Mouse (Mus musculus): ENCODE data around the gene Gm13279. TPM values are rescaled to one million over a fixed set of nuclear protein-coding genes. Genes with fewer than 3 reads are reported as not detected.
A peak's percentile ranks its signal among the peaks of the same experiment; 100 is the strongest.
"Not testable (repeated sequence)": the region's sequence is repeated elsewhere in the genome, so short reads cannot be mapped to it uniquely, and the experiment has no call there.

Gene Gm13279
- polyA plus RNA-seq, 1 experiment from 2014 or later: not detected

- peak; percentile 53 for TF ChIP-seq CTCF (IDR thresholded peaks at IDR 0.05; ENCODE audit: low read depth)
- not testable (repeated sequence) for H3K9ac ChIP-seq (ENCODE audit: low read depth, low read length); H3K27ac ChIP-seq (ENCODE audit: low read depth, low read length); H3K4me3 ChIP-seq (ENCODE audit: low read depth, low read length); H3K27me3 ChIP-seq (replicated peaks; ENCODE audit: control insufficient read depth, insufficient read depth, low read length); H3K36me3 ChIP-seq (ENCODE audit: control insufficient read depth, insufficient read depth); H3K4me2 ChIP-seq (replicated peaks; ENCODE audit: low read depth); ATAC-seq; H3K4me1 ChIP-seq (replicated peaks; ENCODE audit: control insufficient read depth, insufficient read depth, low read length); H3K9me3 ChIP-seq (ENCODE audit: control insufficient read depth)
- WGBS: no CpG with 5 or more reads among the region's 34 CpGs
Measured at GRCm38 (mm10) chr4:88805761-88806160, 8.6 kb downstream of the Gm13279 start.

- WGBS: 52% methylated on average over 3 of the region's 3 CpGs
- H3K9me3 ChIP-seq (ENCODE audit: control insufficient read depth): no peaks in the 10 kb centered on the region
- no peaks in the 10 kb centered on the region for H3K4me1 ChIP-seq (replicated peaks; ENCODE audit: control insufficient read depth, insufficient read depth, low read length)
- ATAC-seq: no peak
- H3K36me3 ChIP-seq (ENCODE audit: control insufficient read depth, insufficient read depth): no peaks in the 10 kb centered on the region
- no peak within 1 kb of the TSS for H3K9ac ChIP-seq (ENCODE audit: low read depth, low read length)
- H3K27ac ChIP-seq (ENCODE audit: low read depth, low read length): no peak within 1 kb of the TSS
- H3K27me3 ChIP-seq (replicated peaks; ENCODE audit: control insufficient read depth, insufficient read depth, low read length): no peaks in the 10 kb centered on the region
- H3K4me2 ChIP-seq (replicated peaks; ENCODE audit: low read depth): no peak within 1 kb of the TSS
- TF ChIP-seq CTCF (IDR thresholded peaks at IDR 0.05; ENCODE audit: low read depth): no peak
- no peak within 1 kb of the TSS for H3K4me3 ChIP-seq (ENCODE audit: low read depth, low read length)
Measured at GRCm38 (mm10) chr4:88815928-88816327, 18.7 kb downstream of the Gm13279 start, which contains the start of gene Ifna7. Ifna7 (plus strand) TSS chr4:88816228.

DNA sequence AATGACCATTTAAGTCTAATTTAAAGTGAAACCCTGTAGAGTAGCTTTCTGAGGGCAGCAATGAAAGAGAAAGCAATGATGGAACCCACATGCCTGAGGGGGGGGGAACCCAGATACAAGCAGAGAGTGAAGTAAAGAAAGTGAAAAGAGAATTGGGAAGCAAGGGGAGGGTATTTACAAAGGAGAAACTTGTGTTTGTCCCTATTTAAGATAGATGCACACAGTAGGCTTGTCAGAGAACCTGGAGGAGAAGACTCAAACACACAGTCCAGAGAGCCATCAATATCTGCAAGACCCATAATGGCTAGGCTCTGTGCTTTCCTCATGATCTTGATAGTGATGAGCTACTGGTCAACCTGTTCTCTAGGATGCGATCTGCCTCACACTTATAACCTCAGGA is 22.5 kb downstream of the Gm13279 start, which contains the start of gene Ifna11:
Gene Ifna11 (plus strand): TSS at position 301 of the 400 bp plus-strand sequence.
- TF ChIP-seq CTCF (IDR thresholded peaks at IDR 0.05; ENCODE audit: low read depth): no peak
- Histone ChIP-seq H3K9ac (ENCODE audit: low read depth, low read length) (no peak within 1 kb of the TSS), H3K4me2 (replicated peaks; ENCODE audit: low read depth) (no peak within 1 kb of the TSS), H3K4me3 (ENCODE audit: low read depth, low read length) (no peak within 1 kb of the TSS), H3K36me3 (ENCODE audit: control insufficient read depth, insufficient read depth) (no peaks in the 10 kb centered on the region), H3K27me3 (replicated peaks; ENCODE audit: control insufficient read depth, insufficient read depth, low read length) (no peaks in the 10 kb centered on the region), H3K27ac (ENCODE audit: low read depth, low read length) (no peak within 1 kb of the TSS), H3K9me3 (ENCODE audit: control insufficient read depth) (no peaks in the 10 kb centered on the region), H3K4me1 (replicated peaks; ENCODE audit: control insufficient read depth, insufficient read depth, low read length) (no peaks in the 10 kb centered on the region)
- no peak for ATAC-seq
- WGBS: 70% methylated on average over 1 of the region's 1 CpGs

- H3K4me3 ChIP-seq (ENCODE audit: low read depth, low read length): no peak overlapping the region
- no peak overlapping the region for H3K4me2 ChIP-seq (replicated peaks; ENCODE audit: low read depth)
- ATAC-seq: no peak
- no peak overlapping the region for H3K9ac ChIP-seq (ENCODE audit: low read depth, low read length)
- H3K27ac ChIP-seq (ENCODE audit: low read depth, low read length): no peak overlapping the region
- TF ChIP-seq CTCF (IDR thresholded peaks at IDR 0.05; ENCODE audit: low read depth): peak; percentile 62
- H3K4me1 ChIP-seq (replicated peaks; ENCODE audit: control insufficient read depth, insufficient read depth, low read length): no peaks in the 10 kb centered on the region
- WGBS: 24% methylated on average over 4 of the region's 4 CpGs
- H3K9me3 ChIP-seq (ENCODE audit: control insufficient read depth): no peaks in the 10 kb centered on the region
- H3K27me3 ChIP-seq (replicated peaks; ENCODE audit: control insufficient read depth, insufficient read depth, low read length): no peaks in the 10 kb centered on the region
- no peaks in the 10 kb centered on the region for H3K36me3 ChIP-seq (ENCODE audit: control insufficient read depth, insufficient read depth)
Measured at GRCm38 (mm10) chr4:88822995-88823394, 25.8 kb downstream of the Gm13279 start.

DNA sequence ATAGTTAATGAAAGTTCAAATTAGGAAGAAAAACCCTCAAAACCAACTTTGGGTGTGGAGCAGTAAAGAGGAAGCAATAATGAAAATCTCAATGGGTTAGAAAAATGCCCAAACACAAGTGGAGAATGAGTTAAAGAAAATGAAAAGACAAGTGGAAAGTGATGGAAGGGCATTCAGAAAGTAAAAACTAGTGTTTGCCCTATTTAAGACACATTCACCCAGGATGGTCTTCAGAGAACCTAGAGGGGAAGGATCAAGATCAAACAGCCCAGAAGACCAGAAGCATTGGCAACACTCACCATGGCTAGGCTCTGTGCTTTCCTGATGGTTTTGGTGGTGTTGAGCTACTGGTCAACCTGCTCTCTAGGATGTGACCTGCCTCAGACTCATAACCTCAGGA is 29.9 kb downstream of the Gm13279 start, which contains the start of gene Ifna6:
Gene Ifna6 (plus strand): TSS at position 301 of the 400 bp plus-strand sequence.
- not testable (repeated sequence) for H3K4me2 ChIP-seq (replicated peaks; ENCODE audit: low read depth); H3K4me3 ChIP-seq (ENCODE audit: low read depth, low read length); H3K9ac ChIP-seq (ENCODE audit: low read depth, low read length); H3K4me1 ChIP-seq (replicated peaks; ENCODE audit: control insufficient read depth, insufficient read depth, low read length); H3K9me3 ChIP-seq (ENCODE audit: control insufficient read depth); ATAC-seq; H3K36me3 ChIP-seq (ENCODE audit: control insufficient read depth, insufficient read depth); H3K27me3 ChIP-seq (replicated peaks; ENCODE audit: control insufficient read depth, insufficient read depth, low read length); H3K27ac ChIP-seq (ENCODE audit: low read depth, low read length)

DNA sequence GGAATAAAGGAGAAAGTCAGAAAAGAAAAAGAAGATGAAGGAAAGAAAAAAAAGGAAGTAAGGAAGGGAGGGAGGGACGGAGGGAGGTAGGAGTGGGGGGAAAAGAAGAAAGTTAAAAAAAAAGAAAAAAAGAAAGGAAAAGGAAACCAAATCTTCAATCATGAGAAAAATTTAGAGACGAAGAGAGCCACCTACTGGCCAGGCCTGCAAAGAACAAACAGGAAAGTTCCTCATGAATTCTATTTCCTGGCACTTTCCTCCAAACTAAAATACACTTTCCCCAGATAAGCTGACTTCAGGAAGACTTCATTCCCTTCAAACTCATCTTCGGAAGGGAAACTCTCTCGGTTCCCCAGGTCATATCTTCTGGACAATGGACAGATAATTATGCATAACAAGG is 33.3 kb downstream of the Gm13279 start:
- TF ChIP-seq CTCF (IDR thresholded peaks at IDR 0.05; ENCODE audit: low read depth): peak; percentile 58
- Histone ChIP-seq H3K9me3 (ENCODE audit: control insufficient read depth) (no peaks in the 10 kb centered on the region), H3K4me3 (ENCODE audit: low read depth, low read length) (no peak overlapping the region), H3K27ac (ENCODE audit: low read depth, low read length) (no peak overlapping the region), H3K4me1 (replicated peaks; ENCODE audit: control insufficient read depth, insufficient read depth, low read length) (no peaks in the 10 kb centered on the region), H3K4me2 (replicated peaks; ENCODE audit: low read depth) (no peak overlapping the region), H3K27me3 (replicated peaks; ENCODE audit: control insufficient read depth, insufficient read depth, low read length) (no peaks in the 10 kb centered on the region), H3K9ac (ENCODE audit: low read depth, low read length) (no peak overlapping the region), H3K36me3 (ENCODE audit: control insufficient read depth, insufficient read depth) (no peaks in the 10 kb centered on the region)
- ATAC-seq: no peak
- WGBS: 34% methylated on average over 4 of the region's 4 CpGs

DNA sequence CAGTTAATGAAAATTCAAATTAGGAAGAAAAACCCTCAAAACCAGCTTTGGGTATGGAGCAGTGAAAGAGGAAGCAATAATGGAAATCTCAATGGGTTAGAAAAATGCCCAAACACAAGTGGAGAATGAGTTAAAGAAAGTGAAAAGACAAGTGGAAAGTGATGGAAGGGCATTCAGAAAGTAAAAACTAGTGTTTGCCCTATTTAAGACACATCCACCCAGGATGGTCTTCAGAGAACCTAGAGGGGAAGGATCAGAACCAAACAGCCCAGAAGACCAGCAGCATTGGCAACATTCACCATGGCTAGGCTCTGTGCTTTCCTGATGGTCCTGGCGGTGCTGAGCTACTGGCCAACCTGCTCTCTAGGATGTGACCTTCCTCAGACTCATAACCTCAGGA is 38.0 kb downstream of the Gm13279 start, which contains the start of gene Ifna5:
Gene Ifna5 (plus strand): TSS at position 301 of the 400 bp plus-strand sequence.
- H3K4me3 ChIP-seq (ENCODE audit: low read depth, low read length); H3K4me1 ChIP-seq (replicated peaks; ENCODE audit: control insufficient read depth, insufficient read depth, low read length); H3K4me2 ChIP-seq (replicated peaks; ENCODE audit: low read depth); H3K36me3 ChIP-seq (ENCODE audit: control insufficient read depth, insufficient read depth); H3K27me3 ChIP-seq (replicated peaks; ENCODE audit: control insufficient read depth, insufficient read depth, low read length); H3K27ac ChIP-seq (ENCODE audit: low read depth, low read length); H3K9ac ChIP-seq (ENCODE audit: low read depth, low read length); ATAC-seq; H3K9me3 ChIP-seq (ENCODE audit: control insufficient read depth): not testable (repeated sequence)
- WGBS: 67% methylated on average over 1 of the region's 1 CpGs

Measured in intestine, postnatal 0 days (tissue).